Mouse (Mus musculus): ENCODE measurements around the gene Serpine1.
A peak's percentile ranks its signal among the peaks of the same experiment; 100 is the strongest.

Gene Serpine1

DNA sequence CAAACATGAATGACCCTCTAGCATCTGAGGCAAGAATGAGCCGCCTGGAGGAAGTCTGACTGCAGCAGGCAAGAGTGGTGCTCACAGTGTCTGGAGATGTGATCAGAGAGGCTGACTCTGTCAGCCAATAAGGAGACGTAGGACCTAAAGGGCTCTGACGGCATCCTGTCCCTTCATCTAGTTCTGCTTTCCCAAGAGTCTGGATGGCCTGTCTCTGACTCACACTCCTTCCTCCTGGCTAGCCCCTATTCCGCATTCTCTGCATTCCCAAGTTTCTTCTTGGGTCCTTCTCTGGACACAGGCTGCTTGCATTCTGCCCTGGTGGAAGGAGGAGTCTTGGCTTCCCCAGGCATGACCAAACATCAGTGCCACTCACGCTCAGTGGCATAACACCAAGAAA, 7.8 kb upstream of the Serpine1 start:
- Histone ChIP-seq H3K36me3 (ENCODE audit: control insufficient read depth, insufficient read depth, low read length, poor library complexity, severe bottlenecking) (no peaks in the 10 kb centered on the region), H3K27me3 (ENCODE audit: control insufficient read depth, insufficient read depth, low read length, poor library complexity, severe bottlenecking) (no peaks in the 10 kb centered on the region)
- no peak for DNase-seq (ENCODE audit: low read depth, low spot score)

GRCm38 (mm10) chr5:137078616-137079015, 6.5 kb upstream of the Serpine1 start:
- no peak for DNase-seq (ENCODE audit: low read depth, low spot score)
- Histone ChIP-seq H3K36me3 (ENCODE audit: control insufficient read depth, insufficient read depth, low read length, poor library complexity, severe bottlenecking) (no peaks in the 10 kb centered on the region), H3K27me3 (ENCODE audit: control insufficient read depth, insufficient read depth, low read length, poor library complexity, severe bottlenecking) (no peaks in the 10 kb centered on the region)

GRCm38 (mm10) chr5:137078041-137078440, 6.0 kb upstream of the Serpine1 start:
- Histone ChIP-seq H3K27me3 (ENCODE audit: control insufficient read depth, insufficient read depth, low read length, poor library complexity, severe bottlenecking) (no peaks in the 10 kb centered on the region), H3K36me3 (ENCODE audit: control insufficient read depth, insufficient read depth, low read length, poor library complexity, severe bottlenecking) (no peaks in the 10 kb centered on the region)
- DNase-seq (ENCODE audit: low read depth, low spot score): no peak

- H3K27me3 ChIP-seq (ENCODE audit: control insufficient read depth, insufficient read depth, low read length, poor library complexity, severe bottlenecking): no peaks in the 10 kb centered on the region; the same call in 1 of the 2 replicates
- DNase-seq (ENCODE audit: low read depth, low spot score): no peak
- H3K36me3 ChIP-seq (ENCODE audit: control insufficient read depth, insufficient read depth, low read length, poor library complexity, severe bottlenecking): no peaks in the 10 kb centered on the region
Measured at GRCm38 (mm10) chr5:137077187-137077586, 5.1 kb upstream of the Serpine1 start.

- Histone ChIP-seq H3K27me3 (ENCODE audit: control insufficient read depth, insufficient read depth, low read length, poor library complexity, severe bottlenecking) (no peaks in the 10 kb centered on the region; the same call in 1 of the 2 replicates), H3K36me3 (ENCODE audit: control insufficient read depth, insufficient read depth, low read length, poor library complexity, severe bottlenecking) (no peaks in the 10 kb centered on the region)
- DNase-seq (ENCODE audit: low read depth, low spot score): peak; percentile 41
Measured at GRCm38 (mm10) chr5:137076191-137076930, 4.3 kb upstream of the Serpine1 start.

DNA sequence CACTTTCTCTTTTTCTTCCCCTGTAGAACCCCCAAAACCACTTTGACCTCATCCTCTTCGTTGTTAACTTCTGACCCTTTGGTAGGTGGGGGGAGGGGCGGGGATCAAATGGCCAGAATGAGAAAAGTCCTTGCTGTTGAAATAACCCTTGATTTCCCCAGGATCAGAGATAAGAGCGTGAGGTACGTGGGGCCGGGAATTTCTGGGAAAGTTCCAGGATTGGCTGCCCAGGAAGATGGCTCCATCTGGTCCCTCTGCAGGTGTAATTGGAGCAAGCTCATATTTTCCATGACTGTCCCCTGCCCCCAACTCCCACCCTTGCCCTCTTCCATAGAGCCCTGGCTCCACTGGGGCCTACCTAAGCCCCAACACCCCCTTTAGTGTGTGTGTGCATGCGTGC, 3.7 kb upstream of the Serpine1 start:
- Histone ChIP-seq H3K27me3 (ENCODE audit: control insufficient read depth, insufficient read depth, low read length, poor library complexity, severe bottlenecking) (no peaks in the 10 kb centered on the region; the same call in 1 of the 2 replicates), H3K36me3 (ENCODE audit: control insufficient read depth, insufficient read depth, low read length, poor library complexity, severe bottlenecking) (no peaks in the 10 kb centered on the region)
- DNase-seq (ENCODE audit: low read depth, low spot score): no peak

DNA sequence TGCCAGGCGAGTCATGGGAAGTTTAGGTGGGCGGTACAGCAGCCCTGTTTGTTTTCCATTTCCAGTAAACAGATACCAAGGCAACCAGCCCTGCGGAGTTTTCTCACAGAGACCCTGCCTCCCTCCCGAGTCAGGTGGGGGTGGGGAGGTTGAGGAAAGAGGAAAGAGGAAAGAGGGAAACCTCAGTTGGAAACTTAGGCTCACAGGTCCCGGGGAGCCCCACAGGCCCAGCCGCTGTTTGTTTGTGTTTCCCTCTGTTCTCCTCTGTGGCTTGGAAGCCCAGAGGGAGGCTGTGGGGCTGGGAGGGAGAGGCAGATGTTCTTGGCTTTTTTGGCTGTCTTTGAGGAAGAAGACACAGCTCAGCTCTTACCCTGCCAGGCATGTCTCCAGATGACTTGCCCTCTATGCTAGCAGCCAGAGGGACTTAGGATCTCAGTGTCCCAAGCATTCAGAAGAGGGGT, 2.2 kb upstream of the Serpine1 start:
- Histone ChIP-seq H3K27me3 (ENCODE audit: control insufficient read depth, insufficient read depth, low read length, poor library complexity, severe bottlenecking) (no peaks in the 10 kb centered on the region; the same call in 1 of the 2 replicates), H3K36me3 (ENCODE audit: control insufficient read depth, insufficient read depth, low read length, poor library complexity, severe bottlenecking) (no peaks in the 10 kb centered on the region)
- DNase-seq (ENCODE audit: low read depth, low spot score): no peak

DNA sequence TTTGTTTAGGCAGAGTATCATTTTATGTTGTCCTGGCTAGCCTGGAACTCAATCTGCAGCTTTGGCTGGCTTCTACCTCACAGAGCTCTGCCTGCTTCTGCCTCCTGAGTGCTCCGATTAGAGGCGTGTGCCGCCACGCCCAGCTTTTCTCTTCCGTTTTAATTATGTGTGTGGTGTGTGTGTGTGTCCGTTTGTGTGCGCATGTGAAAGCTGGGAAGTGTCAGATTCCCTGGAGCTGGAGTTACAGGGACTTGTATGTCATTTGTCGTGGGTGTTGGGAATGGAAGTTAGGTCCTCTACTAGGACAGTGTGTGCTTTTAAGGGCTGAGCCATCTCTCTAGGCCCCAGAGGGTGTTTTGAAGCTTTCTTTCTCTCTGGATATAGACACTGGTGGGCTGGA, 1.1 kb upstream of the Serpine1 start:
- Histone ChIP-seq H3K36me3 (ENCODE audit: control insufficient read depth, insufficient read depth, low read length, poor library complexity, severe bottlenecking) (no peaks in the 10 kb centered on the region), H3K27me3 (ENCODE audit: control insufficient read depth, insufficient read depth, low read length, poor library complexity, severe bottlenecking) (no peaks in the 10 kb centered on the region; the same call in 1 of the 2 replicates)

GRCm38 (mm10) chr5:137070881-137071605, 1.0 kb downstream of the Serpine1 start:
- Histone ChIP-seq H3K36me3 (ENCODE audit: control insufficient read depth, insufficient read depth, low read length, poor library complexity, severe bottlenecking) (no peaks in the 10 kb centered on the region), H3K27me3 (ENCODE audit: control insufficient read depth, insufficient read depth, low read length, poor library complexity, severe bottlenecking) (no peaks in the 10 kb centered on the region; the same call in 1 of the 2 replicates)
- DNase-seq (ENCODE audit: low read depth, low spot score): no peak

More for the DNA sequence above, 1.1 kb upstream of the Serpine1 start:
- no peak for DNase-seq (ENCODE audit: low read depth, low spot score)

DNA sequence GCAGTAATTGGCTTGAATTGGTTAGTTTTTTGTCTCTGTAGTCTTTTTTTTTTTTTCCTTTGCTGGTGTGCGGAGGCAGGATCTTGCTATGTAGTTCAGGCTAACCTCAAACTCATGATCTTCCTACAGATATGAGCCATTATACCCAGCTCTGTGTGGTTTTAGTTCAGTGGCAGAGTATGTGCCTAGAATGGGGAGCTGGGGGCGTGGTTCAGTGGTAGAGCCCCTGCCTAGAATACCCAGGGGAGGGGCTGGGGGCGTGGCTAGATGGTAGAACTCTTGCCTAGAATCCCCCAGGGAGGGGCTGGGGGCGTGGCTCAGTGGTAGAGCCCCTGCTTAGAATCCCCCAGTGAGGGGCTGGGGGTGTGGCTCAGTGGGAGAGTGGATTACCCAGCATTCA, 3.4 kb downstream of the Serpine1 start:
- H3K27me3 ChIP-seq (ENCODE audit: control insufficient read depth, insufficient read depth, low read length, poor library complexity, severe bottlenecking): no peaks in the 10 kb centered on the region; the same call in 1 of the 2 replicates
- no peaks in the 10 kb centered on the region for H3K36me3 ChIP-seq (ENCODE audit: control insufficient read depth, insufficient read depth, low read length, poor library complexity, severe bottlenecking)
- no peak for DNase-seq (ENCODE audit: low read depth, low spot score)

GRCm38 (mm10) chr5:137065923-137066322, 6.1 kb downstream of the Serpine1 start:
- Histone ChIP-seq H3K36me3 (ENCODE audit: control insufficient read depth, insufficient read depth, low read length, poor library complexity, severe bottlenecking) (no peaks in the 10 kb centered on the region), H3K27me3 (ENCODE audit: control insufficient read depth, insufficient read depth, low read length, poor library complexity, severe bottlenecking) (no peaks in the 10 kb centered on the region)
- no peak for DNase-seq (ENCODE audit: low read depth, low spot score)

GRCm38 (mm10) chr5:137065454-137065853, 6.6 kb downstream of the Serpine1 start:
- no peaks in the 10 kb centered on the region for H3K27me3 ChIP-seq (ENCODE audit: control insufficient read depth, insufficient read depth, low read length, poor library complexity, severe bottlenecking)
- DNase-seq (ENCODE audit: low read depth, low spot score): no peak
- no peaks in the 10 kb centered on the region for H3K36me3 ChIP-seq (ENCODE audit: control insufficient read depth, insufficient read depth, low read length, poor library complexity, severe bottlenecking)

GRCm38 (mm10) chr5:137062601-137063000, 9.5 kb downstream of the Serpine1 start:
- no peaks in the 10 kb centered on the region for H3K36me3 ChIP-seq (ENCODE audit: control insufficient read depth, insufficient read depth, low read length, poor library complexity, severe bottlenecking)
- no peaks in the 10 kb centered on the region for H3K27me3 ChIP-seq (ENCODE audit: control insufficient read depth, insufficient read depth, low read length, poor library complexity, severe bottlenecking)
- DNase-seq (ENCODE audit: low read depth, low spot score): no peak

DNA sequence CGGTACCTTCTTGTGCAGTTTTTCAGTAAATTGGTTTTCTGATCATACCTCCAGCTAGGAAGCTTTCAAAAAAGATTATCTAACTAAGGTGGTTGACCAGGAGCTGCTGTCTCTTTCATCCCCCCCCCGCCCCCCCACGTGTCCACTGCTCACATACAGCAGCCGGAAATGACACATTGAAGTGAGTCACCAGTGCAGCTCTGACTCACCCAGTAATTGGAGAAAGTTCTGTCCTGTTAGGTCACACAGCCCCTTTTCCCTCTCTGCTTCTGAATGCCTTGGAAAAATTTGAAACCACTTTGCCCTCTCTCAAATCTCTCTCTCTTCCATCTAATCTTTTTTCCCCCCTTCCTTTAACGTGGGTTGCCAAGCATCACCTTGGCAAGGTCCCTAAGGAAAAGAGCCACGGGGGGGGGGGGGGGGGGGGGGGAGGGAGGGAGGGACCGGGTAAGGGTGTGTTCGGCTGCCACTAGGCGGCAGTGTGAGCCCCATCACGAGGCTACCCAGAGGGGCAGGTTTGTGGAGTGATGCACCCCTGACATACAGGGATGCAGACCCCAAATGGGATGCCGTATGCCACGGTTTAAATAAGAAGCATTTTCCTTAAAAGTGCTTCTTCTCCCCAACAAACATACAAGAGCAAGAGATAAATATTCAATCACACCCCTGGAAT, 10.1 kb downstream of the Serpine1 start:
- DNase-seq (ENCODE audit: low read depth, low spot score): peak; percentile 54
- H3K36me3 ChIP-seq (ENCODE audit: control insufficient read depth, insufficient read depth, low read length, poor library complexity, severe bottlenecking): no peaks in the 10 kb centered on the region

GRCm38 (mm10) chr5:137054873-137055272, 17.2 kb downstream of the Serpine1 start:
- Histone ChIP-seq H3K36me3 (ENCODE audit: control insufficient read depth, insufficient read depth, low read length, poor library complexity, severe bottlenecking) (no peaks in the 10 kb centered on the region), H3K27me3 (ENCODE audit: control insufficient read depth, insufficient read depth, low read length, poor library complexity, severe bottlenecking) (no peaks in the 10 kb centered on the region)
- no peak for DNase-seq (ENCODE audit: low read depth, low spot score)

More for the DNA sequence above, 10.1 kb downstream of the Serpine1 start:
- H3K27me3 ChIP-seq (ENCODE audit: control insufficient read depth, insufficient read depth, low read length, poor library complexity, severe bottlenecking): no peaks in the 10 kb centered on the region

Data from splenic B cell, adult 2 months (primary cell).